Comparison of ENCODE assay signal across 17 mouse cellular contexts in genomic region chr3:69046509-69046908, GRCm38 (mm10). TPM values are rescaled to one million over a fixed set of nuclear protein-coding genes. Genes with fewer than 3 reads are reported as not detected.
DNase-seq lines count a peak whose midpoint lies in the region; ATAC-seq and TF ChIP-seq lines count a peak whose summit lies in the region.
"Had no signal": no experiment of that assay in that cellular context is flagged by ENCODE, and none has a peak within 500 bp of the region (broad histone marks: within the 10 kb centered on the region; RNA-seq: fewer than 3 reads in every experiment).

No protein-coding gene starts in this region.

- no peak for TF ChIP-seq CTCF in testis, adult 2 months (IDR thresholded peaks at IDR 0.05; ENCODE audit: control insufficient read depth, insufficient read depth, insufficient replicate concordance, low read depth, low read length)
- no peak for TF ChIP-seq CTCF in forebrain, postnatal 0 days (IDR thresholded peaks at IDR 0.05; ENCODE audit: low read depth)

- H3K4me1 ChIP-seq in heart, embryonic 11.5 days (ENCODE audit: control insufficient read depth, insufficient read depth, low read length) = peaks cover 5% of the 10 kb centered on the region; the same call in 1 of the 2 replicates
- peaks cover 18% of the 10 kb centered on the region for H3K4me1 ChIP-seq in testis, adult 2 months (ENCODE audit: control insufficient read depth, insufficient read depth, low read length)
- H3K4me1 ChIP-seq in liver, embryonic 16.5 days (ENCODE audit: control insufficient read depth, low read depth, low read length) = peaks cover 17% of the 10 kb centered on the region
- H3K4me1 ChIP-seq in forebrain, postnatal 0 days (ENCODE audit: insufficient read depth) = no peaks in the 10 kb centered on the region; the same call in 1 of the 2 replicates

- no peaks in the 10 kb centered on the region for H3K9me3 ChIP-seq in heart, embryonic 11.5 days (replicated peaks; ENCODE audit: control insufficient read depth, low read length)
- no peaks in the 10 kb centered on the region for H3K9me3 ChIP-seq in liver, embryonic 16.5 days (replicated peaks; ENCODE audit: control insufficient read depth, low read length)
- no peaks in the 10 kb centered on the region for H3K9me3 ChIP-seq in forebrain, postnatal 0 days (ENCODE audit: low read length)
- H3K9me3 ChIP-seq: embryonic facial prominence, embryonic 12.5 days; forebrain, embryonic 13.5 days; hindbrain, embryonic 13.5 days; limb, embryonic 15.5 days had no signal

- WGBS in heart, embryonic 11.5 days (ENCODE audit: insufficient replicate concordance) = 18% methylated on average over 4 of the region's 4 CpGs
- 17% methylated on average over 4 of the region's 4 CpGs for WGBS in liver, embryonic 16.5 days (ENCODE audit: insufficient replicate concordance)
- WGBS in forebrain, postnatal 0 days = 77% methylated on average over 4 of the region's 4 CpGs

- no peaks in the 10 kb centered on the region for H3K36me3 ChIP-seq in heart, embryonic 11.5 days (ENCODE audit: control insufficient read depth, insufficient read depth, low read length)
- no peaks in the 10 kb centered on the region for H3K36me3 ChIP-seq in testis, adult 2 months (ENCODE audit: control insufficient read depth, insufficient read depth, low read length)
- peaks cover 8% of the 10 kb centered on the region for H3K36me3 ChIP-seq in liver, embryonic 16.5 days (ENCODE audit: control insufficient read depth, insufficient read depth)
- H3K36me3 ChIP-seq in forebrain, postnatal 0 days (ENCODE audit: insufficient read depth) = no peaks in the 10 kb centered on the region
- H3K36me3 ChIP-seq: embryonic facial prominence, embryonic 12.5 days; hindbrain, embryonic 13.5 days; limb, embryonic 15.5 days had no signal

- H3K27me3 ChIP-seq in heart, embryonic 11.5 days (ENCODE audit: control insufficient read depth, insufficient read depth, low read length) = no peaks in the 10 kb centered on the region
- H3K27me3 ChIP-seq in testis, adult 2 months (ENCODE audit: control insufficient read depth, insufficient read depth, low read length) = no peaks in the 10 kb centered on the region
- H3K27me3 ChIP-seq in liver, embryonic 16.5 days (ENCODE audit: control insufficient read depth, insufficient read depth, low read depth, low read length) = no peaks in the 10 kb centered on the region
- no peaks in the 10 kb centered on the region for H3K27me3 ChIP-seq in forebrain, postnatal 0 days (ENCODE audit: insufficient read depth, low read length)
- H3K27me3 ChIP-seq: embryonic facial prominence, embryonic 12.5 days; forebrain, embryonic 13.5 days; limb, embryonic 15.5 days had no signal

- no peak overlapping the region for H3K27ac ChIP-seq in heart, embryonic 11.5 days (ENCODE audit: low read depth, low read length)
- peak overlapping the region; percentile 57; the same call in 1 of the 2 replicates for H3K27ac ChIP-seq in testis, adult 2 months (ENCODE audit: control insufficient read depth, insufficient read depth, low read depth, low read length)
- peak overlapping the region; percentile 95 for H3K27ac ChIP-seq in liver, embryonic 16.5 days (ENCODE audit: low read length)
- no peak overlapping the region for H3K27ac ChIP-seq in forebrain, postnatal 0 days (ENCODE audit: low read depth, low read length)
- H3K27ac ChIP-seq: forebrain, embryonic 13.5 days; gastrocnemius, adult 2 months; hindbrain, embryonic 13.5 days; limb, embryonic 15.5 days had no signal

- H3K4me3 ChIP-seq in heart, embryonic 11.5 days (ENCODE audit: low read depth, low read length) = no peak overlapping the region
- peak overlapping the region; percentile 82 for H3K4me3 ChIP-seq in testis, adult 2 months (ENCODE audit: control insufficient read depth, low read depth, low read length)
- peak overlapping the region; percentile 79 for H3K4me3 ChIP-seq in liver, embryonic 16.5 days (ENCODE audit: low read depth, low read length)
- H3K4me3 ChIP-seq in forebrain, postnatal 0 days (ENCODE audit: low read depth, low read length) = no peak overlapping the region

- no peak for ATAC-seq in heart, embryonic 11.5 days (replicated peaks; ENCODE audit: insufficient number of reproducible peaks, low FRiP score, low TSS enrichment)
- ATAC-seq in liver, embryonic 16.5 days (ENCODE audit: low read depth) = no peak
- ATAC-seq in forebrain, postnatal 0 days = no peak
- ATAC-seq: forebrain, embryonic 13.5 days; intestine, embryonic 16.5 days had no signal

- peak; percentile 79 for DNase-seq in heart, adult 11 months
- DNase-seq in testis, postnatal 14 days (ENCODE audit: low spot score) = no peak
- no peak for DNase-seq in forebrain, postnatal 0 days
- no peak for DNase-seq in left cerebral cortex, postnatal 36 days (ENCODE audit: low spot score in 2 of 2)
- DNase-seq in right cerebral cortex, postnatal 25 days = no peak
- DNase-seq: adrenal gland, postnatal 36 days; cerebellum, postnatal 25 days; gastrocnemius, adult 2 months; right cerebral cortex, postnatal 14 days had no signal

- H3K9ac ChIP-seq in heart, embryonic 11.5 days (ENCODE audit: low read depth, low read length) = no peak overlapping the region
- H3K9ac ChIP-seq in liver, embryonic 16.5 days (ENCODE audit: low read depth, low read length) = peak overlapping the region; percentile 94
- no peak overlapping the region for H3K9ac ChIP-seq in forebrain, postnatal 0 days
- H3K9ac ChIP-seq: hindbrain, embryonic 13.5 days; limb, embryonic 15.5 days had no signal

- intact Hi-C loops in left cerebral cortex, postnatal 36 days (cut with DNase I) = no loop called here

- no peak overlapping the region; the same call in 1 of the 2 replicates for H3K4me2 ChIP-seq in heart, embryonic 11.5 days
- peak overlapping the region; percentile 79 for H3K4me2 ChIP-seq in liver, embryonic 16.5 days (ENCODE audit: low read depth, low read length)
- H3K4me2 ChIP-seq in forebrain, postnatal 0 days (ENCODE audit: low read depth) = no peak overlapping the region

- no peak for TF ChIP-seq POLR2A in testis, adult 2 months (IDR thresholded peaks at IDR 0.05; ENCODE audit: control insufficient read depth, low read depth, low read length)

RNA-seq across cellular contexts. Expression of gene Trim59, which starts 2.0 kb away (rescaled TPM):
- 104 and 110 TPM in 2 replicates for polyA plus RNA-seq in heart, embryonic 11.5 days (2014; fragmentation: Nextera tagmentation; extraction: Ambion mirVana)
- 7.3 and 9.8 TPM in 2 replicates for polyA plus RNA-seq in testis, adult 2 months (2012; rRNA removed)
- 143 and 145 TPM in 2 replicates for polyA plus RNA-seq in liver, embryonic 16.5 days (2015; fragmentation: Nextera tagmentation; extraction: Ambion mirVana)
- 8.0 and 8.6 TPM in 2 replicates for total RNA-seq in forebrain, postnatal 0 days (2014; rRNA removed)
- polyA plus RNA-seq in forebrain, postnatal 0 days (2015; fragmentation: Nextera tagmentation; extraction: Ambion mirVana) = 21.3 and 22.1 TPM in 2 replicates
- 10 to 100 TPM; 10.3 to 10.4 TPM for total RNA-seq in left cerebral cortex, postnatal 36 days (2021)

RNA-seq across cellular contexts. Expression of gene Smc4, which starts 42.0 kb away (rescaled TPM):
- polyA plus RNA-seq in heart, embryonic 11.5 days (2014; fragmentation: Nextera tagmentation; extraction: Ambion mirVana) = 165 and 180 TPM in 2 replicates
- 22.2 and 25.3 TPM in 2 replicates for polyA plus RNA-seq in testis, adult 2 months (2012; rRNA removed)
- polyA plus RNA-seq in liver, embryonic 16.5 days (2015; fragmentation: Nextera tagmentation; extraction: Ambion mirVana) = 124 and 131 TPM in 2 replicates
- 16.4 and 21.1 TPM in 2 replicates for total RNA-seq in forebrain, postnatal 0 days (2014; rRNA removed)
- 19.4 and 30.2 TPM in 2 replicates for polyA plus RNA-seq in forebrain, postnatal 0 days (2015; fragmentation: Nextera tagmentation; extraction: Ambion mirVana)
- total RNA-seq in left cerebral cortex, postnatal 36 days (2021) = 1 to 10 TPM; 5.1 to 6.1 TPM

RNA-seq across cellular contexts. Expression of gene Ift80, which starts 42.1 kb away (rescaled TPM):
- 8.3 and 9.5 TPM in 2 replicates for polyA plus RNA-seq in heart, embryonic 11.5 days (2014; fragmentation: Nextera tagmentation; extraction: Ambion mirVana)
- 25.3 and 30.9 TPM in 2 replicates for polyA plus RNA-seq in testis, adult 2 months (2012; rRNA removed)
- polyA plus RNA-seq in liver, embryonic 16.5 days (2015; fragmentation: Nextera tagmentation; extraction: Ambion mirVana) = 6.6 and 7.4 TPM in 2 replicates
- total RNA-seq in forebrain, postnatal 0 days (2014; rRNA removed) = 8.9 and 9.2 TPM in 2 replicates
- 2.6 and 3.8 TPM in 2 replicates for polyA plus RNA-seq in forebrain, postnatal 0 days (2015; fragmentation: Nextera tagmentation; extraction: Ambion mirVana)
- 10 to 100 TPM; 22.5 to 23.6 TPM for total RNA-seq in left cerebral cortex, postnatal 36 days (2021)

Comparison
In these comparisons a context has a peak if more than half of its experiments do, and no peak if none do; other contexts are left out.
1. H3K27ac ChIP-seq: peak in testis, adult 2 months (single experiment) and liver, embryonic 16.5 days (single experiment); none in heart, embryonic 11.5 days (single experiment) and forebrain, postnatal 0 days (single experiment).
2. H3K4me3 ChIP-seq: peak in testis, adult 2 months (single experiment) and liver, embryonic 16.5 days (single experiment); none in heart, embryonic 11.5 days (single experiment) and forebrain, postnatal 0 days (single experiment).